Mouse (Mus musculus): ENCODE results near the gene Kmt2d. TPM values are rescaled to one million over a fixed set of nuclear protein-coding genes. Genes with fewer than 3 reads are reported as not detected.

Kmt2d gene
- total RNA-seq, 1 experiment from 2014 or later, result 33.0 TPM

GRCm38 (mm10) chr15:98893036-98893435 lies 22.0 kb upstream of the Kmt2d start:
- no peak for ATAC-seq (replicated peaks in 1 of 2; ENCODE audit: insufficient read depth in 1 of 2, low FRiP score in 2 of 2, low TSS enrichment in 1 of 2, low read depth in 1 of 2, poor library complexity in 2 of 2, severe bottlenecking in 2 of 2)

- peak; percentile 85 to 90 for ATAC-seq (replicated peaks in 1 of 2; ENCODE audit: insufficient read depth in 1 of 2, low FRiP score in 2 of 2, low TSS enrichment in 1 of 2, low read depth in 1 of 2, poor library complexity in 2 of 2, severe bottlenecking in 2 of 2)
These were observed 21.1 kb upstream of the Kmt2d start for GRCm38 (mm10) chr15:98891907-98892606.

GRCm38 (mm10) chr15:98891198-98891742 lies 20.3 kb upstream of the Kmt2d start:
- no peak for ATAC-seq (replicated peaks in 1 of 2; ENCODE audit: insufficient read depth in 1 of 2, low FRiP score in 2 of 2, low TSS enrichment in 1 of 2, low read depth in 1 of 2, poor library complexity in 2 of 2, severe bottlenecking in 2 of 2)

GRCm38 (mm10) chr15:98887526-98887925 lies 16.5 kb upstream of the Kmt2d start:
- ATAC-seq (replicated peaks in 1 of 2; ENCODE audit: insufficient read depth in 1 of 2, low FRiP score in 2 of 2, low TSS enrichment in 1 of 2, low read depth in 1 of 2, poor library complexity in 2 of 2, severe bottlenecking in 2 of 2), result no peak

GRCm38 (mm10) chr15:98886667-98887387 lies 15.8 kb upstream of the Kmt2d start:
- ATAC-seq (replicated peaks in 1 of 2; ENCODE audit: insufficient read depth in 1 of 2, low FRiP score in 2 of 2, low TSS enrichment in 1 of 2, low read depth in 1 of 2, poor library complexity in 2 of 2, severe bottlenecking in 2 of 2), result no peak

GRCm38 (mm10) chr15:98884106-98884505 lies 13.1 kb upstream of the Kmt2d start:
- no peak for ATAC-seq (replicated peaks in 1 of 2; ENCODE audit: insufficient read depth in 1 of 2, low FRiP score in 2 of 2, low TSS enrichment in 1 of 2, low read depth in 1 of 2, poor library complexity in 2 of 2, severe bottlenecking in 2 of 2)

- no peak for ATAC-seq (replicated peaks in 1 of 2; ENCODE audit: insufficient read depth in 1 of 2, low FRiP score in 2 of 2, low TSS enrichment in 1 of 2, low read depth in 1 of 2, poor library complexity in 2 of 2, severe bottlenecking in 2 of 2)
These were observed 12.7 kb upstream of the Kmt2d start for GRCm38 (mm10) chr15:98883661-98884060.

- ATAC-seq (replicated peaks in 1 of 2; ENCODE audit: insufficient read depth in 1 of 2, low FRiP score in 2 of 2, low TSS enrichment in 1 of 2, low read depth in 1 of 2, poor library complexity in 2 of 2, severe bottlenecking in 2 of 2), result no peak
These were observed 10.6 kb upstream of the Kmt2d start for GRCm38 (mm10) chr15:98881656-98882008.

- ATAC-seq (replicated peaks in 1 of 2; ENCODE audit: insufficient read depth in 1 of 2, low FRiP score in 2 of 2, low TSS enrichment in 1 of 2, low read depth in 1 of 2, poor library complexity in 2 of 2, severe bottlenecking in 2 of 2), result peak; percentile 93 to 94
These were observed 10.1 kb upstream of the Kmt2d start for GRCm38 (mm10) chr15:98880978-98881655.

- peak in 1 of 2 experiments; percentile 34; a peak in 1 of 4 replicates for ATAC-seq (replicated peaks in 1 of 2; ENCODE audit: insufficient read depth in 1 of 2, low FRiP score in 2 of 2, low TSS enrichment in 1 of 2, low read depth in 1 of 2, poor library complexity in 2 of 2, severe bottlenecking in 2 of 2)
These were observed 6.3 kb upstream of the Kmt2d start for GRCm38 (mm10) chr15:98877331-98877730.

GRCm38 (mm10) chr15:98871916-98872888 lies 1.2 kb upstream of the Kmt2d start:
- peak; percentile 85 to 87 for ATAC-seq (replicated peaks in 1 of 2; ENCODE audit: insufficient read depth in 1 of 2, low FRiP score in 2 of 2, low TSS enrichment in 1 of 2, low read depth in 1 of 2, poor library complexity in 2 of 2, severe bottlenecking in 2 of 2)

- ATAC-seq (replicated peaks in 1 of 2; ENCODE audit: insufficient read depth in 1 of 2, low FRiP score in 2 of 2, low TSS enrichment in 1 of 2, low read depth in 1 of 2, poor library complexity in 2 of 2, severe bottlenecking in 2 of 2), result no peak
These were observed 580 bp downstream of the Kmt2d start for GRCm38 (mm10) chr15:98870179-98871069.

- no peak for ATAC-seq (replicated peaks in 1 of 2; ENCODE audit: insufficient read depth in 1 of 2, low FRiP score in 2 of 2, low TSS enrichment in 1 of 2, low read depth in 1 of 2, poor library complexity in 2 of 2, severe bottlenecking in 2 of 2)
These were observed 1.4 kb downstream of the Kmt2d start for GRCm38 (mm10) chr15:98869342-98870178.

GRCm38 (mm10) chr15:98868346-98869063 lies 2.5 kb downstream of the Kmt2d start:
- ATAC-seq (replicated peaks in 1 of 2; ENCODE audit: insufficient read depth in 1 of 2, low FRiP score in 2 of 2, low TSS enrichment in 1 of 2, low read depth in 1 of 2, poor library complexity in 2 of 2, severe bottlenecking in 2 of 2), result no peak

- peak; percentile 72 to 77 for ATAC-seq (replicated peaks in 1 of 2; ENCODE audit: insufficient read depth in 1 of 2, low FRiP score in 2 of 2, low TSS enrichment in 1 of 2, low read depth in 1 of 2, poor library complexity in 2 of 2, severe bottlenecking in 2 of 2)
These were observed 3.7 kb downstream of the Kmt2d start for GRCm38 (mm10) chr15:98867321-98867720.
